Mouse (Mus musculus): ENCODE data around the gene Snx11. TPM values are rescaled to one million over a fixed set of nuclear protein-coding genes. Genes with fewer than 3 reads are reported as not detected.
"Not testable (repeated sequence)": the region's sequence is repeated elsewhere in the genome, so short reads cannot be mapped to it uniquely, and the experiment has no call there.

Snx11 gene
- total RNA-seq, 2 experiments from 2014 or later: 12.1 to 13.4 TPM

DNA sequence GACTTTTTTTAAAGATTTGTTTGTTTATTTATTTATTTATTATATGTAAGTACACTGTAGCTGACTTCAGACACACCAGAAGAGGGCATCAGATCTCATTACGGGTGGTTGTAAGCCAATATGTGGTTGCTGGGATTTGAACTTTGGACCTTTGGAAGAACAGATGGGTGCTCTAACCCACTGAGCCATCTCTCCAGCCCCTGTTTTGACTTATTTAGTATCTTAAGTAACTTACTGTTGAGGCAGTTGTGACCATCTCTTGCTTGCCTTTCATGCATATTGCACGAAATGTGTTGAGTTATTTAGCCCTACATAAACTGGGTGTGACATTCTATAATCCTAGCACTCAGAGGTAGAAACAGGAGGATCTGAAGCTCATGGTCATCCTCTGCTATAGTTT lies 22.2 kb upstream of the Snx11 start:
- intact Hi-C loops (cut with DNase I): loop anchor here (2.0 kb wide), 1 partner anchor 23 kb away; no protein-coding TSS in a partner anchor
- no peak for DNase-seq (ENCODE audit: low spot score)

DNA sequence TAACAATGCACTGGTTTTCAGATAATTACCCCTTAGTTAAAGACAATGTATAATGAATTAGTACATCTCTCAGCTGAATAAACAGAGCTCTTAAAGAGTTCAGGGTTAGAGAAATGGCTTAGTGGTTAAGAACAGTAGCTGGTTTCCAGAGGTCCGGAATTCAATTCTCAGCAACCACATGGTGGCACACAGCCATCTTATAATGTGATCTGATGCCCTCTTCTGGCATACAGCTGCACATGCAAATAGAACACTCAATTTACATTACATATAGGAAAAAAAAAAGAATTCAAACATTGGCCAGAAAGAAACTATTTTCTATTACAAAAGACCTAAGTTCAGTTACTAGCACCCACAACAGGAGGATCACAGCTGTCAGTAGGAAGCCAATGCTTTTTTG lies 19.2 kb upstream of the Snx11 start:
- no peak for DNase-seq (ENCODE audit: low spot score)
- intact Hi-C loops (cut with DNase I): no loop called here

DNA sequence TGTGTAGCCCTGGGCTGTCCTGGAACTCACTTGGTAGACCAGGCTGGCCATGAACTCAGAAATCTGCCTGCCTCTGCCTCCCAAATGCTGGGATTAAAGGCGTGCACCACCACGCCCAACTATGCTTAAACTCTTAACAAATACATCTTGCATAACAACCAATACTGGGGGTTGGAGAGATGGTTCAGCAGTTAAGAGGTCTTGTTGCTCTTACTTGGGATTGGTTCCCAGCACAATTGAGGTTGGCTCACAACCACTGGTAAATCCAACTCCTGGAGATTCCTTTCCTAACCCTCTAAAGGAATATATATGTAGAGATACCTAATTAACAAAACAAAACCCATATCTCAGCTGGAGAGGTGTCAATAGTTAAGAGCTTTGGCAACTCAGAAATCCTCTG lies 18.7 kb upstream of the Snx11 start:
- no peak for DNase-seq (ENCODE audit: low spot score)
- intact Hi-C loops (cut with DNase I): no loop called here

DNA sequence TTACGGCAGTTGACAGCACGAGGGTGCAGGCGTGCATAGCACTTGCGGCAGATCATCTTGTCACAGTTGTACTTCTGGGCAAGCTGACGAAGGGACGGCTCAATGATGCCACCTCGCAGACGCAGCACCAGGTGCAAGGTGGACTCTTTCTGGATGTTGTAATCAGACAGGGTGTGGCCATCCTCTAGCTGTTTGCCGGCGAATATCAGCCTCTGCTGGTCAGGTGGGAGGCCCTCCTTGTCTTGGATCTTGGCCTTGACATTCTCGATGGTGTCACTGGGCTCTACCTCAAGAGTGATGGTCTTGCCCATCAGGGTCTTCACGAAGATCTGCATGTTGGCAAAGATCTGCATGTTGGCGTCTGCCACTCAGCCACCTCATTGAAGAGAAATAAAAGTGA lies 18.1 kb upstream of the Snx11 start:
- intact Hi-C loops (cut with DNase I): no loop called here
- DNase-seq (ENCODE audit: low spot score): no peak

DNA sequence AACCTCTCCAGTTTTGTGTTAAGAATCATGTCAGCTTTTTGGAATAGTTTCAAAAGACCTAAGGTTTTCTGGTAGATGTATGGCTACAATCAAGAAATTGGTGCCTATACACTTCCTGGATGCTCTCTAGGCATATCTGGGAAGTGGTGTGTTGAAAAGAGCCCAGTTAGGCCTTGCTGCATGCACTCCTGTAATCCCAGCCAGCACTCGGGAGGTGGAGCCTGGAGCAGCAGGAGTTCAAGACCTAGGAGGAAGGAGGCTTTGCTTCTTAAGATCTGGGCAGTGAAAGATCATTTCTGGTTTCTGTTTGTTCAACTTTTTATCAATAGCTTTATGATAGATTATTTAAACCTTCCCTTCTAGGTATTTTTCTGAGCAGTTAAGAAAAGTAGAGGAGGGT lies 13.3 kb upstream of the Snx11 start:
- DNase-seq (ENCODE audit: low spot score): no peak
- intact Hi-C loops (cut with DNase I): loop anchor here (2.0 kb wide), 1 partner anchor 14 kb away; the partner anchor contains the start of gene Snx11

DNA sequence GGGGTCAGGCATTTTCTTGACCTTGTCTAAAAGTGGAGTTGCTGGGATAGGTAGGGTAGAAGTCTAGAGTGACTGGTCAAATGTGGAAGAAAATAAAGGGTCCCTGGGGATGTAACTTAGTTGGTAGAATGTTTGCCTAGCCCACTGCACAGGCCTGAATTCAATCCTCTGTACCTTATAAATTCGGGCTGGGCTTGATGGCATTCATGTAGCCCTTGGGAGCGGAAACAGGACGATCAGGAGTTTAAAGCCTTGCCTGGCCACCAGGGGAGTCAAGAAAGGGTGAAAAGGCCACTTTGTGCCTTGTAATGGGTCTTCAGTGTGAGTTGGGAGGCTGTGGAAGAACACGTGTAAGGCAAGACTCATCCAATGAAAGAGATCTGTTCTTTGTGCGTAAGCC lies 12.6 kb upstream of the Snx11 start:
- intact Hi-C loops (cut with DNase I): loop anchor here (2.0 to 5.0 kb wide), 2 partner anchors 13 to 37 kb away; partner anchors contain the start of genes Nfe2l1 and Snx11
- no peak for DNase-seq (ENCODE audit: low spot score)

DNA sequence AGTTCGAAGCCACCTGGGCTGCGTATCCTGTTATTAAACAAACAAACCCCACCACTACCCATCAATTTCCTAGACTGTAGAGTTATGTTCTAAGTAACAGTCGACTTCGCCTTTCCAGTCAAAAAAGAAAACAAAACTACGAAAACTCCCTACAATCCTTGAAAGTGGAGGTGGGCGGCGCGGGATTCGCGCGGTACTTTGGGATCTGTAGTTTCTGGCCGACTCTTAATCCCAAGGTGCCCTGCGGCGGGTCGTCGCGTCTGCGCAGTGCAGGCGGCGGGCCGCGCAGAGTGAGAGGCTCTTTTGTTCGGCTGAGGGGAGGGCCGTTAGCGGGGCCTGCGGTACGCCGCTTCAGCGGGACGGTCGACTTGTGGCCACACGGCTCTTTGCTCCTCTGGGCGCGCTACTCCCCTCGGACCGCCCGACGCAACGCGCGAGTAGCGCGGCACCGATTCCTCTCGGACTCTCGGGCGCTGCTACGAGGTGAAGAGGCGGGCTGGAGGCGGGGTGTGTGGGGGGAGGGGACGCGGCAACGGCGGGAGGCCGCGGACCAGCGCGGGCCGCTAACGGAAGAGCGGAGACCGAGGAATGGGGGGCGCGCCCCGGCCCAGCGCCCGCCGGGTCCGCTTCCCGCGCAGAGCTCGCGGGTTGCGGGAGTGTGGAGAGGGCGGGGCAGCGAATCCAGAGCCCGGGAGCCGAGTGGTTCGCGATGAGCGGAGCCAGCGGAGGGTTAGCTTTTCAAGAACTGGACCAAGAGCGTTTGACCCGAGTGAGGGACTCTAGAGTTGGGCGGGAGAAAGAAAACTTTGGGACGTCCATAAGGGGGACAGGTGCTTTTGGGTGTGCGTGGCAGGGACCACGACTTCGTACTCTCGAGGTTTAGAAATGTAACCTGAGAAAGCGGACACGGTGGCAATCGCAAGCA lies 11.8 kb upstream of the Snx11 start, which contains the start of gene Cbx1:
TSS of gene Cbx1 (plus strand) at position 257 of the 925 bp plus-strand sequence.
- intact Hi-C loops (cut with DNase I): loop anchor here (5.0 kb wide), 1 partner anchor 38 kb away; the partner anchor contains the start of gene Nfe2l1

DNA sequence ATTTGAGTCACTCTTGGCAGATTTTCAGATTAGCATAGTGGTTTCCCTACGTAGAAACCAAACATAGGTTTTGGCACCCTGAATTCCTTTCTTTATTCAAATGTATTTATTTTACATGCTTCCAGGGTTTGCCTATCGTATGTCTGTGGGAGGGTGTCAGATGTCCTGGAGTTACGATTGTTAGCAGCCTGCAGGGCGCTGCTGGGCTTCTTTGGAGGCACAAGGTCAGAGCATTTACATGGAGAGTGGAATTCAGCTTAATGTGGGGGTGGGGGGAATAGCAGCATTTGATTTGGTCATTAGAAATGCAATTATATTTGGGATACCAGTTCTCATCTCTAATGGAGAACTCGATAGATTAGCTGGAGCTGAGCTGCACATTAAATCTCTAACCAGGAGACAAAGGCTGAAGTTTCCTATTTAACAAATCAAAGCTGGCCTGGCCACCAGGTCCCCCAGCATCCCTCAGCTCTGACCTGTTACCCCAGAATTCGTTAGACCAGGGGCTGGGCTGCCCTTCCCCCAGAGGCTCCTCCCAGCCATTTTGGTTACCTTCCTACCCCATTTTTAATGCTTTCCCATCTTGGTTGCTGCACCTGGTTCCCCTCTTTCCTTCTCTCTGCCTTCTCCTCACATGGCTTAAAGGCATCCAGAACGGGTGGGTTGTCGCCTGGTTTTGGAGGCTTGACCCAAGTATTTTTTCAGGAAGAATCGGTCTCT lies 9.5 kb upstream of the Snx11 start:
- intact Hi-C loops (cut with DNase I): loop anchor here (5.0 kb wide), 1 partner anchor 40 kb away; the partner anchor contains the start of gene Nfe2l1
- no peak for DNase-seq (ENCODE audit: low spot score)

More for the DNA sequence above, 11.8 kb upstream of the Snx11 start, which contains the start of gene Cbx1:
- peak; percentile 87 for DNase-seq (ENCODE audit: low spot score)

DNA sequence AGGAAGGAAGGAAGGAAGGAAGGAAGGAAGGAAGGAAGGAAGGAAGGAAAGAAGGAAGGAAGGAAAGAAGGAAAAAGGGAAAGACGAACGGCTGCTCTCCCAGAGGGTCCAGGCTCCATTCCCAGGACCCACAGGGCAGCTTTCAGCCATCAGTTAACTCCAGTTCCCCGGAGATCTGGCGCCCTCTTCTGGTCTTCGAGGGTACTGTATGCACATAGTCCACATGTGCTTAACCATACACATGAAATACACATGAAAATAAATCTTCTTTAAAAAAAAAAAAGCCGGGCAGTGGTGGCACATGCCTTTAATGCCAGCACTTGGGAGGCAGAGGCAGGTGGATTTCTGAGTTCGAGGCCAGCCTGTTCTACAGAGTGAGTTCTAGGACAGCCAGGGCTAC lies 7.5 kb upstream of the Snx11 start:
- intact Hi-C loops (cut with DNase I): loop anchor here (5.0 kb wide), 2 partner anchors 42 to 77 kb away; partner anchors contain the start of gene Nfe2l1
- DNase-seq (ENCODE audit: low spot score): not testable (repeated sequence)

DNA sequence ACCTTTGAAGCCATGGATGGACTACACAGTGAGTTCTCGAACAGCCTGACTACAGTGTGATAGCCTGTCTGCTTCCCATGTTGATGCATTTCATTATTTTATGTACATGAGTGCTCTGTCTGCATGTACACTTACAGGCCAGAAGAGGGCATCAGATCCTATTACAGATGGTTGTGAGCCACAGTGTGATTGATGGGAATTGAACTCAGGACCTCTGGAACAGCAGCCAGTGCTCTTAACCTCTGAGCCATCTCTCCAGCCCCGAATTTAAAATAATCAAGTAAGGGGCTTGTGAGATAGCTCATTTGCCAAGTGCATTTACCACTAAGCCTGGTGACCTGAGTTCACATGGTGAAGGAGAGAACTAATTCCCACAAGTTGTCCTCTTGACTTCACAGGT lies 4.1 kb upstream of the Snx11 start:
- intact Hi-C loops (cut with DNase I): loop anchor here (5.0 kb wide), 1 partner anchor 81 kb away; no protein-coding TSS in a partner anchor
- DNase-seq (ENCODE audit: low spot score): no peak

DNA sequence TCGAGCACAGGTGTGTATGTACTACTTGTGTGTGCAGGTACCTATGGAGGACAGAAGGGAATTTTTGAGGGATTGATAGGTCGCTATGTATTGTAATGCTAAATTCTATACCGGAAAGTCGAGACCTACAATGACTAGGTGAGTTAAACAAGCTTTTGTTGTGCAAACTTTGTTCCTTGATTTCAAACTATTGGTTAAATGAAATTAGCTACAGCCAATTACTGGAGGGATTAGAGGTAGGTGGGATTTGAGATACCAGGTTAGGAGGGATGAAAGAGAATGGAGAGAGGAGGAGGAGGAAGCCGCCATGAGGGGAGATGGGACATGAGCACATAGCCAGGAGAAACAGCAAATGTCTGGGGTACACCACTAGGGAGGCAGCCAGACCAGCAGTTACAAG lies 2.9 kb upstream of the Snx11 start:
- intact Hi-C loops (cut with DNase I): loop anchor here (5.0 kb wide), 1 partner anchor 82 kb away; no protein-coding TSS in a partner anchor

DNA sequence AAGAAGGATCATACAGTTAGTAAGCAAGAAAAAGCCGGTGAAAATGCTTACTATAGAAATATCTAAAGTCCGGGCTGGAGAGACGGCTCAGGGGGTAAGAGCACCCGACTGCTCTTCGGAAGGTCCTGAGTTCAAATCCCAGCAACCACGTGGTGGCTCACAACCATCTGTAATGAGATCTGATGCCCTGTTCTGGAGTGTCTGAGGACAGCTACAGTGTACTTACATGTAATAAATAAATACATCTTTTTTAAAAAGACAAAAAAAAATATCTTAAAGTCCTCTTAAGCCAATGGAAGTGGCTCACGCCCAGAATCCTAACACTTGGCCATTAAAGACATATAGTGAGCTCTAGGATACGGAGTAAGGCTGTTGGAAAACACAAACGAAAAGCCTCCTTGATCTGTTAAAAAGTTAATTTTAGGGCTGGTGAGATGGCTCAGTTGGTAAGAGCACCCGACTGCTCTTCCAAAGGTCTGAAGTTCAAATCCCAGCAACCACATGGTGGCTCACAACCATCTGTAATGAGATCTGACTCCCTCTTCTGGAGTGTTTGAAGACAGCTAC lies 785 bp upstream of the Snx11 start:
- intact Hi-C loops (cut with DNase I); DNase-seq (ENCODE audit: low spot score): not testable (repeated sequence)

More for the DNA sequence above, 2.9 kb upstream of the Snx11 start:
- no peak for DNase-seq (ENCODE audit: low spot score)

DNA sequence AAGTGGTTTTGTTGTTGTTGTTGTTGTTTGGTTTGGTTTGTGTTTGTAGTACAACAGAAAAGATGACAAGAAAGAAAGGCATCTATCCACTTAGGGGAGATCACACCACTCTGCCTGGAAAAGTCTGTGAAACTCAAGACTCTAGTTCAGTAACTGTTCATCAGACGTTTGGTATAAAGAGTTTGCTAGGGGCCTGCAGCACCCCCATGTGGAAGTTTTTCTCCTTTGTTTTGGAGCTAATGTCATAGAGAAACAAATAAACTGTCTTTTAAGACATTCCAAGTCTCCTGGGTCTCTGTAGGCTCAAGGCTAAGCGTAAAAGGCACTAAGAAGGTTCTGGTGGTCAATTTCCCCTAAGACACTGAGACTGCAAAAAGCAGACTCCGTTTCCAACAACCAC lies 1.3 kb downstream of the Snx11 start:
- no peak for DNase-seq (ENCODE audit: low spot score)
- intact Hi-C loops (cut with DNase I): loop anchor here (2.0 kb wide), 2 partner anchors 15 kb away; no protein-coding TSS in a partner anchor

DNA sequence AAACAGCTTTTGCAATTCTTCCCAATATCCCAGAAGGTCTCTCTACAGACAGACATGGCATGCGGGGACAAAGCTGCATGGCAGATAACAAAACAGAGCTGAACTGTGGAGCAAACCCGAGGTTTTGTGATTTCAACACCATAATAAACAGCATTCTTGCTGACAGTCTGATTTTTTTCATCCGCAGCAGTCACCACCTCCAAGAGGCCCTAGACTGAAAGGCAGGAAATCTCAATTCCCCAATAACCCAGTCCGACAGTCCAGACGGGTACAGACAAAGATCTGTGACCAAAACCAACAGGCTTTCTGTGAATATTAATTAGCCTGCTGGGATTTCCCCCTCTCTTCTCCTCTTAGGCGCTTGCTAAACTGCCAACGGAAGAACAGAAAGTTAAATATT lies 1.7 kb downstream of the Snx11 start:
- intact Hi-C loops (cut with DNase I): loop anchor here (2.0 kb wide), 2 partner anchors 15 kb away; no protein-coding TSS in a partner anchor
- DNase-seq (ENCODE audit: low spot score): no peak

DNA sequence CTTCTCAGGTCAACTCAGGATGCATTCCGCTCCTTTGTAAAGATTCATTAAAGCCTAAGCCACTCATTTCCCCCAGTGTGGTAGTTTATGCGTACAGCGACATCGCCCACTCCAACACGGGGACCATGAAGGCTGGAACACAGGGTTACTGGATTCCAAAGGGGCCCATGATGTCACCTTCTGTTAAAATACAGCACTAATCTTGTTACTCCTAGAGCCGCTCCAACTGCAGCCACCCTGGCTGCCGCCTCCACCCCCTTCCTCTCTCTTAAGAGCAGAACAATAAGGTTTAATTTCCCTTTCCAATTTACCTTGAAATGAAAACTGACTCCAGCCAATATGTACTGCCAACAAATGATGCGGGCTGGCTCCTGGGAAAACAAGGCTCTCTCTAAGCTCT lies 2.3 kb downstream of the Snx11 start:
- DNase-seq (ENCODE audit: low spot score): no peak

DNA sequence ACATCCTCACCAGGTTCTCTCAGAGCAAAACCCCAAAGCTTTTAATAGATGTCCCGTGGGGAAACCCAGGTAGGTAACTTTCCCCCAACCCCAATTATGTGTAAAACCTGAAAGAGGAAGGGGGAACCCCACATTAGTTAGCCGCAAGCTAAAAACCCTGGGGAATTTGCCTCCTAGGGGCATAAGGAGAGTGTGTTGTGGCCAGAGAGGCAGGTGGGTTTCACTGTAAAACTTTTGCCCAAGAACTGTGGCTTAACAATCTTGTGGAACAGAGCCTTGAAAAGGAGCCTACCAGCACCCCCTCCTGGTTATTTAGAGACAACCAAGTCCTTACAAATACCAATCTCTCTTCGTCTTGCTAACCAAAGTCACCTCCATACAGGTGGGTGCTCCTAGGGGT lies 2.8 kb downstream of the Snx11 start:
- intact Hi-C loops (cut with DNase I): no loop called here

More for the DNA sequence above, 2.3 kb downstream of the Snx11 start:
- intact Hi-C loops (cut with DNase I): no loop called here

DNA sequence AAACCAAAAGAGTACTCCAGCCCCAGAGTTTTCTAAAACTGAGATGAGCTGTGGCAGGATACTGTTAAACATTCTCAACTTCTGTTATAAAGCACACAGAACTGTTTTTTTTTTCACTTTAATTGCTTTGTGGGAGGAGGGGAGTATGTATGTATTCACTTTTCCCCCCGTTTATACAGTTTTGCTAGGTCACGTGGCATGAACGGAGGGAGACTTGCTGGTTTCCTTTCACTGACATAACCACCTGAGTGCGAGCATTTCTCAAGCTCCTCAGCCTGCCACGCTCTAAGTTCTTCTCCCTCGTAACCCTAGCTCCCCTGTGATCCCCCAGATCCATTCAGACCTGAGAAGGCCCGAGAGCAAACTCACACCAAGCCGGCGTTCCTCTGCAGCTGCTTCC lies 4.9 kb downstream of the Snx11 start:
- no peak for DNase-seq (ENCODE audit: low spot score)
- intact Hi-C loops (cut with DNase I): no loop called here

More for the DNA sequence above, 2.8 kb downstream of the Snx11 start:
- no peak for DNase-seq (ENCODE audit: low spot score)

DNA sequence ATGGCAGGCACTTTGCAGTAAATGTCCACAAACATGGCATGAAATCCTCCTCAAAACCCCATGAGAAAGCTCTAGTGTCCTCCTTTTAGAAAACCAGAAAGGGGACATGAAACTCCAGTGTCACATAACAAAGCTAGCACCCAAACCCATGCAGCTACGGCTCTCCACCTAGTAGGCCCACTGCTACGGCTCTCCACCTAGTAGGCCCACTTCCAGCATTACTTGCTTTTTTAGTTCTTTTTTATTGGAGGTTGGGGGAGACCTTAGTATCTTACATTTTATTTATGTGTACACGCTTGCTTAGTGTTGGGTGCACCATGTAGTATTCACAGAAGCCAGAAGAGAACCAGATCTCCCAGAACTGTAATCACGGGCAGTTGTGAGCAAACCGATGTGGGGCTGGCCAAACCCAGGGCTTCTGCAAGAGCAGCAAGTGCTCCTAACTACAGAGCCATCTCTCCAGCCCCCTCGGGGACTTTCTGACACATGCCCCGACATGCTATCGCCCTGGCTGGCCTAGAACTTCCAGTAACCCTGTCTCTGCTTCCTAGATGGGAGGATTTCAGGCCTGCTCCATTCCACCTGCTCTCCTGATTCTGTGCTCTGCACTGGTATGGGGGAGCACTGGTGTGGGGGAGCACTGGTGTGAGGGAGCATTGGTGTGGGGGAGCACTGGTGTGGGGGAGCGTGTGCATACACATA lies 5.9 kb downstream of the Snx11 start:
- intact Hi-C loops (cut with DNase I): no loop called here
- DNase-seq (ENCODE audit: low spot score): no peak

DNA sequence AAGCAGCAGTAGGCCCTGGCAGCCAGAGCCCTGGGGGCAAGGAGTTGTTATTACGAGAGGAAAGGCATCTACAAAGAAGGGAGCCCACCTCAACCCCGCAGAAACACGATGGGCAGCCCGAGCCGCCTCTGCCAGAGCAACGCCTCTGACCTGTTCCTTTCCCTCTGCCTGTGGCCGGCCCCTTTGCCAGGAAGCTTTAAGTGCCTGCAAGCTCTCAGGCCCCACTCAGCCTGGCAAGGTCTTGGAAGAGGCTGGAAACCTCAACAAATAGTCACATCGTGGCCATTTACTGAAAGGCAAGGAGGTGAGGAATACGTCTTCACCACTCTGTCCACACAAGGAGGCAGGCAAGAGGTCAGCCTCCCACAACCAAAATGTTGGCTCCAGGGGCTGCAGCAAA lies 9.1 kb downstream of the Snx11 start:
- intact Hi-C loops (cut with DNase I): no loop called here
- DNase-seq (ENCODE audit: low spot score): no peak
